Mouse (Mus musculus) heart, postnatal 14 days (tissue): Measurements from ENCODE around the gene Wdr1. TPM values are rescaled to one million over a fixed set of nuclear protein-coding genes. Genes with fewer than 3 reads are reported as not detected.
"Not testable (repeated sequence)": the region's sequence is repeated elsewhere in the genome, so short reads cannot be mapped to it uniquely, and the experiment has no call there.

ENCODE experiments used
- DNase-seq, 2 experiments: peaks; one replicate each; pipeline ENCODE4 v3.0.0; 2021 to 2022
- intact Hi-C: fragments of 180-260 bp; cut with DNase I; formaldehyde crosslinking; loops from one replicate; pipeline ENCODE4 v1.15.1; 2025
- long read RNA-seq, 2 experiments: library from polyadenylated mRNA; stranded (forward); transcript quantifications; one replicate each; pipeline ENCODE4 v2.0.0; 2021
- total RNA-seq, 2 experiments: library from RNA; stranded (reverse); gene quantifications; 2 replicates each; pipeline ENCODE4 v1.2.3; 2021

The Wdr1 gene
- total RNA-seq = 100 to 1,000 TPM; 119 to 146 TPM
- long read RNA-seq, experiment 1, transcript Wdr1-201 (15 exons, 3,089 nt) = major isoform, 318 of 354 reads
- long read RNA-seq, experiment 1, partial matches to known transcripts = 16 of 354 reads
- long read RNA-seq, experiment 1, other reads (novel, unspliced or antisense) = 17 of 354 reads
- long read RNA-seq, experiment 2, transcript Wdr1-201 (15 exons, 3,089 nt) = major isoform, 280 of 303 reads
- long read RNA-seq, experiment 2, partial matches to known transcripts = 11 of 303 reads
- long read RNA-seq, experiment 2, other reads (novel, unspliced or antisense) = 6 of 303 reads

DNA sequence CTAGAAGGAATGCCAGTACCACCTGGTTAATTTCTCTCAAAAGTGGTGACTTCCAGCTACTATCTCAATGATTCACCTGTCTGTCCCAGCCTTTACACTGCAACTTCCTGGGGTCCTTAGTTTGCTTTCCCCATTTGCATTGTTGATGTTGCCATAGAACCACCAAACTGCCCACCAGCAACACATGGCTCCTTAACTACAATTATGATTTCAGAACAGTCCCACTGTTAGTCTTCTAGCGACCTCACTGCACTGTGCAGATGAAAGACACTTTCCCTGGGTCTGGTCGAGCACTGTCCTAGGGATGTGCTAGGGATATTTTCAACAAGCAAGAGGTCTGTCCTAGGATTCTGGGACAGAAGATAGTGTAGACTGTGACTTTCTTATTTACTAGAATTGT is at the start of gene Wdr1:
Gene Wdr1, minus strand, starts transcription at position 101 of the 400 bp plus-strand sequence.
- intact Hi-C loops = loop anchor here (5.0 kb wide), 1 partner anchor 81 kb away; no protein-coding TSS in a partner anchor

GRCm38 (mm10) chr5:38611118-38611517 is 48.1 kb upstream of the Wdr1 start:
- intact Hi-C loops = no loop called here
- no peak for DNase-seq

More for the DNA sequence above, at the start of gene Wdr1:
- no peak for DNase-seq

GRCm38 (mm10) chr5:38608219-38608618 is 45.2 kb upstream of the Wdr1 start:
- intact Hi-C loops = not testable (repeated sequence)

GRCm38 (mm10) chr5:38598647-38599304 is 35.8 kb upstream of the Wdr1 start:
- intact Hi-C loops = no loop called here
- DNase-seq = no peak

More at GRCm38 (mm10) chr5:38608219-38608618, 45.2 kb upstream of the Wdr1 start:
- not testable (repeated sequence) for DNase-seq

GRCm38 (mm10) chr5:38588924-38589323 is 25.9 kb upstream of the Wdr1 start:
- intact Hi-C loops = loop anchor here (5.0 kb wide), 1 partner anchor 282 kb away; no protein-coding TSS in a partner anchor
- no peak for DNase-seq

- intact Hi-C loops = loop anchor here (5.0 kb wide), 1 partner anchor 278 kb away; no protein-coding TSS in a partner anchor
- no peak for DNase-seq
Observed at GRCm38 (mm10) chr5:38585450-38585849, 22.4 kb upstream of the Wdr1 start.

DNA sequence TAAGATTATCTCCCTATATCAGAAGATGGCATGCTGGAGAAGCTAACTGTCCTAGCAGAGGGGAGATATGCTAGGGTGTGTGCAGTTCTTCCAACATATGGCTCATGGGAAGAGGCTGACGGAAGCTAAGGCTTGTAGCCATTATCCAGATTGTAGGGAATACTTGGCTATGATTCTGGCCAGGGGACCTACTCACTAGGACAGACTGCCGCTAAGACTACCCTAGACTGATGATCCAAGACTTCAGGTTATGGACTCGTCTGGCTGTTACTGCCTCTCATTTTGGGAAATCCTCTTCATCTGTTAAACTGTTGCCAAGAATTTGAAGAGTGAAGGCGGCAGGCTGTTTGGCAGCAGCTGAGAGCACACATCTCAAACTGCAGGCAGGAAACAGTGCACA is 20.0 kb upstream of the Wdr1 start:
- no peak for DNase-seq
- intact Hi-C loops = no loop called here

GRCm38 (mm10) chr5:38580703-38581102 is 17.7 kb upstream of the Wdr1 start:
- peak; percentile 21 to 38 for DNase-seq
- intact Hi-C loops = loop anchor here (2.0 kb wide), 2 partner anchors 40 to 52 kb away; no protein-coding TSS in a partner anchor

- intact Hi-C loops = no loop called here
Observed at GRCm38 (mm10) chr5:38570876-38571275, 7.9 kb upstream of the Wdr1 start.

DNA sequence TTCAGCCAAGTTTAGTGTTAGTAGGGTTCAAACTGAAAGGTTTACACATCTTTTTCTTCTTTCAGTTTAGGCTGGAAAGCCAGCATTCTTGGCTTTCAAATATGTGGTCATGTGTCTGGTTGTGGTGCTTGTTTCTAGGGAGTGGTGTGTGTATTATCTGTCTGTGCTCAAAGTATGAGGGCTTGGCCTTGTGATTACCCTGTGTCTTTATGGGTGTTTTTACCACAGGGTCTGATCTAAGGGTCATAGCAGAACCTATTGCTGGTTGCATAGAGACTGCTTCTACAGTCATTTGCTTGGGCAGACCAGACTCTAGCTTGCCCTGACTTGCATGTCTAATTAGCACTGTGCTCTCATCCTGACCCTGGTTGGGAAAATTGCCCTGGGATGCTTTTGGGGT is 5.6 kb upstream of the Wdr1 start:
- DNase-seq = no peak
- intact Hi-C loops = no loop called here

More at GRCm38 (mm10) chr5:38570876-38571275, 7.9 kb upstream of the Wdr1 start:
- peak in 1 of 2 experiments; percentile 10 for DNase-seq

- no peak for DNase-seq
- intact Hi-C loops = loop anchor here (5.0 kb wide), 1 partner anchor 83 kb away; no protein-coding TSS in a partner anchor
Observed at GRCm38 (mm10) chr5:38564831-38565230, 1.8 kb upstream of the Wdr1 start.

DNA sequence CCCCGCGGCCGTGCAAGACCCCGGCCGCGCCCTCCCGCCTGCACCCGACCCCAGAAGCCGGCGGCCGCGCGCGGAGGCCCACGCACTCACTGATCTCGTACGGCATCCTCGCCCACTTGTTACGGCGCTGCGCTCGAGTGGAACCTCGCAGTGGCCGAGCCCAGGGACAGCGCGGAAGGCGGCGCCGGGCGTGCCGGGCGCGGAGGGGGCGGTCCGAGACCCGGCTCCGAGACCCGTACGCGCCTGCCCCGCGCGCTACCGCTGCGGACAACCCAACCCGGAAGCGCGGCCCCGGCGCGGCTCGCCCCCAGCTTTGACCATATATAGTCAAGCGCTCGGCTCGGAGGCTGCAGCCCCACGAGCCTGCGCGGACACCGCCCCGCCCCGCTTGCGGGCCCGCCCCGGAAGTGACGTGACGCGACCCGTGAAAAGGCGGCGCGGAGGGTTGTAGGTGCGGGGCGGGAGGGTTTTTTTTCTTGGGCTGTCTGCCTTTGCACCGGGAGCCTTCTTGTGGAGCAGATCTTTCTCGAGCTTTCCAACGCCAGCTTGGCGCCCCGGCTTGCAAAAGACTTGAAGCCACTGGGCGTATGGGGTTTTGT is 1.5 kb downstream of the Wdr1 start:
- intact Hi-C loops = loop anchor here (5.0 kb wide), 1 partner anchor 79 kb away; no protein-coding TSS in a partner anchor
- DNase-seq = peak; percentile 100

- intact Hi-C loops = loop anchor here (5.0 kb wide), 1 partner anchor 79 kb away; no protein-coding TSS in a partner anchor
- peak; percentile 44 to 50 for DNase-seq
Observed at GRCm38 (mm10) chr5:38560586-38561425, 2.2 kb downstream of the Wdr1 start.

- DNase-seq = no peak
- intact Hi-C loops = no loop called here
Observed at GRCm38 (mm10) chr5:38558831-38559230, 4.2 kb downstream of the Wdr1 start.

GRCm38 (mm10) chr5:38557811-38558210 is 5.2 kb downstream of the Wdr1 start:
- intact Hi-C loops = no loop called here
- DNase-seq = no peak

- intact Hi-C loops = no loop called here
- DNase-seq = no peak
Observed at GRCm38 (mm10) chr5:38556406-38556805, 6.6 kb downstream of the Wdr1 start.

DNA sequence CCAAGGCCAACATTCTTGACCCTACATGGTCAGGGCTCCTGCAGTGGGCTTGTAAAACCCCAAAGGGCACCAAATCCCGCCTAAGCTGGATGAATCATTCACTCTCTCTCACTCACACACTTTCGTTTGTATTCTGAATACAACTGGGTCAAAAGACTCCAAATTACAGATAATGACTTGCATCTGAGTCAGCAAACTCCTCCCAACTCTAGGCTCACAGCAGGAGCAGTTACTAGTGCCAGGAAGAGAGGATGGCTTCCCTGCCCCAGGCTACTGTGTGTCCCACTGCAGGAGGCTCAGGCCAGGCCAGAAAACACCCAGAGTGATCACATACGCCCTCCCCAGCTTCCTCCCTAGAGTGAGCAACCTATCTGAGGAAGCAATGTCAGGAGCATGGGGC is 9.1 kb downstream of the Wdr1 start:
- no peak for DNase-seq
- intact Hi-C loops = no loop called here

DNA sequence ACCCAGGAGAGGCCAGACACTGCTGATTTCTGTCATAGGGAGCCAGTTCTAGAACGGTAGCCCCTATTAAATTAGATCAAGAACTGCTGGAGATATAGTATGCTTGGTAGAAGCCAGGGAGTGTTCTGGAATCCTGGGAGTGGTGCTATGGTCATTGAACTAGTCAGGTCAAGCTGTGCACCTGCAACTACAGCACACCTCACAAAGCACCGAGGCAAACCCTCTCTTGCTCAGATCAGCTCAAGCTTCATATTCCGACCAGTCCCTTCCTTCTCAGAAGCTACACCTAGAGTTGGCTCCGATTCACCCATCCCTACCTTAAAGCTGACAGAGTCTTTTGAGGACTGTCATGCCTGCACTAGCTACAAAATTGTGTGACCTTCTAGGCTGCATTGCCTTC is 9.5 kb downstream of the Wdr1 start:
- intact Hi-C loops = no loop called here
- DNase-seq = no peak

DNA sequence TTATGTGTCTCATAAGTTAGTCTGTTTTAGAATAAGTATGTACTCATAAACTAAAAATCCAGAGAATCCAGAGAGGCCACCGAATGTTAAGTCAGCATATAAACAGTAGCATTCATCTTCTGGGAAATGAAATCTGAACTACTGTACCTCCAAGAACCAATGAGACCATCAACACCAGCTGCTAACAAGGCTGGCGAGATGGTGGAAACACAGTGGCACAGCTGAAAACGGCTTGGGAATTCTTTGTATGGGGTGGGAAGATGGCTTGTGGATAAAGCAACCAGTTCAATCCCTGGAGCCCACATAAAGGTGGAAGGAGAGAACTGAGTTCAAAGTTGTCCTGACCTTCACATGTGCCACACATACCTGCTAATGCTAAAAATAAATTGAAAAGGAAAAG is 10.4 kb downstream of the Wdr1 start:
- intact Hi-C loops = no loop called here
- no peak for DNase-seq

DNA sequence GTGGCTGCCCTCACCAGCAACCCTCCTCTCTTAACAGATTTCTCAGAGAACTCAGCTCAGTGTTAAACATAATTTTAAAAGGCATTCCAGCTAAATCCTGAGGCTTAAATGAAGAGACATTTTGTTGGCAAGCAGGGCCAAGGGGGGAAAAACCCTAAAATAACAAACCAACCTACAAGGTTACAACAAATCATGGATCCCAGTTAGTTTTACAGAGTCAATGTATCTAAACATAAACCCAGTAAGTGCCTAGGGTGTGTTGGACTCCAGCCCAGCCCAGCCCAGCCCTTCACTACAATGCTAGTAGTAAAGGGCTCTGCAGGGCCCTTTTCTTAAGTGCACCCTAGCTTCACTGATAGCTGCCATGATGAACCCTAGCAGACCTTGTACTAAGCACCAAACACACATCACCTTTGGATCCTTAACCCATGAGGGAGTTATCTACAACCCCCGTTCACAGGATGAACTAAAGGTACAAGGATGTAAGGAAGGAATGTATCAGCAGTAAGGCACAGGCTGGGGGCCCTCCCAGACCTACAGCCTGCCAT is 12.7 kb downstream of the Wdr1 start:
- intact Hi-C loops = no loop called here

More for the DNA sequence above, 12.7 kb downstream of the Wdr1 start:
- DNase-seq = no peak
